Mouse (Mus musculus) testis, adult 2 months (tissue): ENCODE measurements around the gene Lrrc36.

Experiments used
- CTCF ChIP-seq: fragments of 200-500 bp; IDR thresholded peaks from 2 replicates; pipeline ENCODE4 v1.5.1; 2012; ENCODE audit warnings: low read depth, mild to moderate bottlenecking, inconsistent platforms, low read length, moderate library complexity; ENCODE audit not compliant: control insufficient read depth, insufficient read depth, insufficient replicate concordance
- POLR2A ChIP-seq: fragments of 200-500 bp; IDR thresholded peaks from 2 replicates; pipeline ENCODE4 v1.6.1; 2012; ENCODE audit warnings: low read depth, mild to moderate bottlenecking, inconsistent platforms, low read length, moderate library complexity; ENCODE audit not compliant: control insufficient read depth

DNA sequence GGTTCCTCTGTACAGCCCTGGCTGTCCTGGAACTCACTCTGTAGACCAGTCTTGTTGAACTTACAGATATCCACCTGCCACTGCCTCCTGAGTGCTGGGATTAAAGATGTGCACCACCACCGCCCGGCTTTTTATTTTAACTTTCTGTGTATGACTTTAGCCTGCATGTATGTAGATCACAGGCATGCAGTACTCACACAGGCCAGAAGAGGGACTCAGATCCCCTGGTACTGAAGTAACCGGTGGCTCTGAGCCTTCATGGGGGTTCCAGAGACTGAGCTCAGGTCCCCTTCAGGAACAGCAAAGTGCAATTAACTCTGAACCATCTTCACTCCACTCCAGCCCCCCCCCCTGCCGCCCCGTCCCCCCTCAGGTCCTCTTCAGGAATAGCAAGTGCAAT, 25.5 kb downstream of the Lrrc36 start:
- TF ChIP-seq POLR2A (no peak), CTCF (peak; percentile 28; the same call in 1 of the 2 replicates)
